8 mouse cellular contexts compared by ENCODE assay signal in the genomic region with DNA sequence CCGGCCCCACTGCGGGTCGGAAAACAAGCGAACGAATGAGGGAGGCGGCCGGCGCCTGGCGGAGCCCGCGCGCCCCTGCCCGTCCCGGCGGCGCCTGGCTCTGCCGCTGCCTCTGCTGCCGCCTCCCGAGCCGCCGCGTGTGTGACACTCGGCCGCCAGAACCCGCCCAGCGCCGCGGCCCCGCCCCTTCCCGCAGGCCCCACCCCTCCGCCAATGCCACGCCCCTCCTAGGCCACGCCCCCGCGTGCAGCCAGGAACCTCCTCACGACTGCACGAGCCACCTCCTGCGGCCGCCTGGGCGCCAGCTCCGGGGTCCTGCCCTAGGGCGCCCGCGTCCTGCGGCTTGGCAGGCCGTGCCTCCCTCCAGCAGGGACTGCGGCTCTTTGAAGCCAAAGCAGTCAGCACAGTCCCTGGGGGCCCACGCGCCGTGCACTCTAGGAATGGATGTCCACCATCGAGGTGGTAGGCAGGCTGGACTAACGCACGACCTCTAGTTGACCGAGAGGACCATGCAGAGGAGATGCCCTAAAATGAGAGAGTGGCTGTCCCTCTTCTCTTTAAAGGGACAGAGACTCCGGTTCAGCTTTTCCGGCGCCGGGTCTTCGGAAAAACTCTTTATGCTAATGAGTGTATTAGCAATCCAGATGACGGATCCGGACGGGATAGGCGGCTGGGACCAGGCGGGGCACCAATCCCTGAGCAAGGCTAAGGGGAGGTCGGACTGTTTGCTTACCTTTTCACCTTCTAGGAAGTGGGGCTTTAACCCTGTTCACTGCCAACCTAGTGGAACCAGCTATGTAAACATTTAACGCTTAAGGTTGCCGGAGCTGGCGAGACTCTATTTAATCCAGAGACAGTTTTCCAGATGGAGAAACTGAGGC. TPM values are rescaled to one million over a fixed set of nuclear protein-coding genes. Genes with fewer than 3 reads are reported as not detected.
DNase-seq lines count a peak whose midpoint lies in the region; ATAC-seq and TF ChIP-seq lines count a peak whose summit lies in the region.

No protein-coding gene starts in this region.

- peak; percentile 90 for TF ChIP-seq POLR2A in liver, adult 2 months (IDR thresholded peaks at IDR 0.05; ENCODE audit: extremely low read depth, insufficient read depth, low read length)

- peak; percentile 6; the same call in 1 of the 2 replicates for TF ChIP-seq CTCF in kidney, postnatal 0 days (IDR thresholded peaks at IDR 0.05; ENCODE audit: low read depth)
- no peak for TF ChIP-seq CTCF in liver, adult 2 months (IDR thresholded peaks at IDR 0.05; ENCODE audit: low read depth, low read length)

- peaks cover 18% of the 10 kb centered on the region for H3K4me1 ChIP-seq in brown adipose tissue, adult 24 weeks (ENCODE audit: control insufficient read depth, insufficient read depth, insufficient read length, low read length)
- H3K4me1 ChIP-seq in heart, embryonic 13.5 days, result peaks cover 53% of the 10 kb centered on the region
- H3K4me1 ChIP-seq in kidney, postnatal 0 days (replicated peaks; ENCODE audit: insufficient read depth, low read length), result peaks cover 22% of the 10 kb centered on the region
- H3K4me1 ChIP-seq in liver, adult 2 months (ENCODE audit: control insufficient read depth, insufficient read depth, low read length), result peaks cover 19% of the 10 kb centered on the region

- H3K4me3 ChIP-seq in brown adipose tissue, adult 24 weeks (ENCODE audit: insufficient read depth, low read depth, low read length), result peak overlapping the region; percentile 86
- peak overlapping the region; percentile 80 for H3K4me3 ChIP-seq in heart, embryonic 13.5 days
- H3K4me3 ChIP-seq in kidney, postnatal 0 days (replicated peaks; ENCODE audit: low read depth, low read length), result peak overlapping the region; percentile 69
- peak overlapping the region; percentile 91 for H3K4me3 ChIP-seq in liver, adult 2 months (ENCODE audit: insufficient read depth, low read depth, low read length)

- H3K79me2 ChIP-seq in liver, adult 2 months (ENCODE audit: control insufficient read depth, insufficient read depth, low read length), result peaks cover 35% of the 10 kb centered on the region

- peak; percentile 95 for DNase-seq in CD4-positive, CD25-positive, alpha-beta regulatory T cell, adult 2 months (ENCODE audit: low read depth, low spot score)
- peak; percentile 96 for DNase-seq in kidney, postnatal 0 days (ENCODE audit: low spot score)
- peak; percentile 95 for DNase-seq in liver, adult 2 months (ENCODE audit: extremely low read depth, low read depth, low spot score)
- peak; percentile 86 to 88 for DNase-seq in spleen, postnatal 36 days (ENCODE audit: low spot score in 2 of 2)

- H3K4me2 ChIP-seq in heart, embryonic 13.5 days, result peak overlapping the region; percentile 84
- H3K4me2 ChIP-seq in kidney, postnatal 0 days (ENCODE audit: low read length), result peak overlapping the region; percentile 95

- peaks cover 7% of the 10 kb centered on the region for H3K36me3 ChIP-seq in heart, embryonic 13.5 days
- H3K36me3 ChIP-seq in kidney, postnatal 0 days (ENCODE audit: insufficient read depth, low read length), result no peaks in the 10 kb centered on the region
- H3K36me3 ChIP-seq in liver, adult 2 months (ENCODE audit: control insufficient read depth, insufficient read depth, low read length), result no peaks in the 10 kb centered on the region; the same call in 1 of the 2 replicates

- peak; percentile 79 for ATAC-seq in erythroid progenitor cell, adult 5-6 weeks (replicated peaks; ENCODE audit: low FRiP score, poor library complexity, severe bottlenecking)
- peak; percentile 87 for ATAC-seq in heart, embryonic 13.5 days (ENCODE audit: extremely low read depth, insufficient number of reproducible peaks, low FRiP score, low TSS enrichment)
- peak; percentile 92 for ATAC-seq in kidney, postnatal 0 days (replicated peaks; ENCODE audit: low FRiP score, low read depth)
- peak; percentile 79 for ATAC-seq in monocyte, adult 5-6 weeks (replicated peaks; ENCODE audit: insufficient number of reproducible peaks, low FRiP score, low TSS enrichment, poor library complexity, severe bottlenecking)

- peak overlapping the region; percentile 97 for H3K9ac ChIP-seq in heart, embryonic 13.5 days
- H3K9ac ChIP-seq in kidney, postnatal 0 days (ENCODE audit: low read depth, low read length), result peak overlapping the region; percentile 83
- peak overlapping the region; percentile 96 for H3K9ac ChIP-seq in liver, adult 2 months (ENCODE audit: low read depth, low read length)

- no peaks in the 10 kb centered on the region for H3K9me3 ChIP-seq in heart, embryonic 13.5 days
- H3K9me3 ChIP-seq in kidney, postnatal 0 days (replicated peaks; ENCODE audit: low read length), result no peaks in the 10 kb centered on the region

- H3K27ac ChIP-seq in brown adipose tissue, adult 24 weeks (replicated peaks; ENCODE audit: low read depth, low read length), result peak overlapping the region; percentile 86
- H3K27ac ChIP-seq in heart, embryonic 13.5 days (replicated peaks), result peak overlapping the region; percentile 97
- peak overlapping the region; percentile 94 for H3K27ac ChIP-seq in kidney, postnatal 0 days
- H3K27ac ChIP-seq in liver, adult 2 months (replicated peaks; ENCODE audit: insufficient read depth, low read depth, low read length), result peak overlapping the region; percentile 92

- H3K27me3 ChIP-seq in heart, embryonic 13.5 days (replicated peaks), result no peaks in the 10 kb centered on the region; the same call in 1 of the 2 replicates
- no peaks in the 10 kb centered on the region for H3K27me3 ChIP-seq in kidney, postnatal 0 days (ENCODE audit: insufficient read depth, low read length)
- no peaks in the 10 kb centered on the region for H3K27me3 ChIP-seq in liver, adult 2 months (ENCODE audit: control insufficient read depth, insufficient read depth, low read length)

- WGBS in heart, embryonic 13.5 days, result 1% methylated on average over 43 of the region's 68 CpGs
- WGBS in kidney, postnatal 0 days, result under 1% methylated on average over 68 of the region's 68 CpGs
- under 1% methylated on average over 68 of the region's 68 CpGs for WGBS in liver, adult 2 months

RNA-seq across cellular contexts. Expression of gene Shb, which starts 1.4 kb away (rescaled TPM):
- 17.1 and 23.1 TPM in 2 replicates for polyA plus RNA-seq in brown adipose tissue, adult 24 weeks (2012; ENCODE audit: insufficient read depth, insufficient read length, missing spikeins)
- 1.3 TPM in 1 of 2 replicates, not detected in the other for total RNA-seq in erythroid progenitor cell, adult 5-6 weeks (2015; ENCODE audit: low replicate concordance)
- total RNA-seq in erythroid progenitor cell, adult 5-6 weeks (2017; ENCODE audit: low replicate concordance), result 1.5 and 6.5 TPM in 2 replicates
- polyA plus RNA-seq in heart, embryonic 13.5 days (2015; fragmentation: Nextera tagmentation; extraction: Ambion mirVana), result 8.6 and 8.8 TPM in 2 replicates
- 5.4 and 6.6 TPM in 2 replicates for polyA plus RNA-seq in kidney, postnatal 0 days (2015; fragmentation: Nextera tagmentation; extraction: Ambion mirVana)
- total RNA-seq in liver, adult 2 months (2014; rRNA removed), result 16.1 and 17.1 TPM in 2 replicates
- 42.1 and 65.7 TPM in 2 replicates for polyA plus RNA-seq in liver, adult 2 months (2012; rRNA removed)
- total RNA-seq in monocyte, adult 5-6 weeks (2017), result 1.0 to 3.3 TPM (median 1.1 TPM) in 3 replicates

Comparison
In these comparisons a context has a peak if more than half of its experiments do, and no peak if none do; other contexts are left out.
1. Peak in every context shown above with its lines: DNase-seq, ATAC-seq, H3K4me3 ChIP-seq and H3K27ac ChIP-seq.